Mouse (Mus musculus): Measurements from ENCODE around the gene Rhbdd2. TPM values are rescaled to one million over a fixed set of nuclear protein-coding genes. Genes with fewer than 3 reads are reported as not detected.

Gene Rhbdd2
- polyA plus RNA-seq, 1 experiment = 62.4 TPM

DNA sequence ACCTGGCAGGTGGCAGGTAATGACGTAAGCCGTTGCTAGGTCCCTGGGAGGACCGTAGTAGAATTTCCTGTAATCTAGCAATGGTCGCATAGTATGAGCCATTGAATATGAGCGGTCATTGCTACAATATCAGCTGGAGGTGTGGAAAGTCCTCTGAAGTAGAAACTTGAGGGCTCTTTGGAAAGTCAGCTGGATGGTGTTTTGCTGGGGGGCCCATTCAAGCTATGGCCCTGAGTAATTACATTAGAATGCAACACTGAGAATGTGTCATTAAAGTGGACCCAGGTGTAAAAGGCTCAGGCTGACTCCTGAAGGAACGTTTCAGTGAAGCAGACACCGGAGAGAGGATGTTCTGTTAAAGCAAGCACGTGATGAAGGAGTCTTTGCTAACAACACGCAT lies 11.9 kb upstream of the Rhbdd2 start:
- Histone ChIP-seq H3K4me3 (replicated peaks; ENCODE audit: insufficient read depth, low read depth, low read length) (no peak overlapping the region), H3K4me1 (ENCODE audit: control insufficient read depth, insufficient read depth, low read length) (no peaks in the 10 kb centered on the region), H3K27me3 (ENCODE audit: control insufficient read depth, insufficient read depth, low read length) (no peaks in the 10 kb centered on the region), H3K27ac (ENCODE audit: insufficient read depth, low read length) (no peak overlapping the region)
- TF ChIP-seq CTCF (IDR thresholded peaks at IDR 0.05; ENCODE audit: borderline replicate concordance, insufficient read depth, low read depth, low read length) (no peak), POLR2A (IDR thresholded peaks at IDR 0.05; ENCODE audit: borderline replicate concordance, insufficient read depth, low read length) (no peak)
- 87% methylated on average over 9 of the region's 9 CpGs for WGBS
- DNase-seq = no peak

DNA sequence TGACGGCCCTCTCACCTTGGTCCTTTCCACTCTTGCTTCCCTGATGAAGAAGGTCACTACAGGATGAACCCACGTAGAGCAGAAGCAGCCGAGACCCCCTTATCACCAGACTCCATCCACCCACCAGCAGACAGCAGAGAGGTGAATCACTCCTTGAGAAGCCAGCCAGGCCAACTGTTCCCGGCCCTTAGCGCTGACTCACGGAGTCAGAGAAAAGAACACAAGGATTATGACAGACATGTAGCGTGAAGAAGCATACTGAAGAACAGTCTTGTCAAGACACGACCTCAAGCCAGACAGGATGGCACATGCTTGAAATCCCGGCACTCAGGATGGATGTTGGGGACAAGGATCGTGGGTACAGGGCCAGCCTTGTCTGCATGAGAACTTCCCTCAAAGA lies 10.7 kb upstream of the Rhbdd2 start:
- TF ChIP-seq CTCF (IDR thresholded peaks at IDR 0.05; ENCODE audit: borderline replicate concordance, insufficient read depth, low read depth, low read length) = no peak
- TF ChIP-seq POLR2A (IDR thresholded peaks at IDR 0.05; ENCODE audit: borderline replicate concordance, insufficient read depth, low read length) = no peak
- DNase-seq = no peak
- H3K4me3 ChIP-seq (replicated peaks; ENCODE audit: insufficient read depth, low read depth, low read length) = no peak overlapping the region
- no peak overlapping the region for H3K27ac ChIP-seq (ENCODE audit: insufficient read depth, low read length)
- WGBS = 73% methylated on average over 10 of the region's 10 CpGs
- H3K27me3 ChIP-seq (ENCODE audit: control insufficient read depth, insufficient read depth, low read length) = no peaks in the 10 kb centered on the region
- no peaks in the 10 kb centered on the region for H3K4me1 ChIP-seq (ENCODE audit: control insufficient read depth, insufficient read depth, low read length)

- WGBS = 79% methylated on average over 18 of the region's 18 CpGs
- Histone ChIP-seq H3K27me3 (ENCODE audit: control insufficient read depth, insufficient read depth, low read length) (no peaks in the 10 kb centered on the region), H3K27ac (ENCODE audit: insufficient read depth, low read length) (no peak overlapping the region), H3K4me1 (ENCODE audit: control insufficient read depth, insufficient read depth, low read length) (no peaks in the 10 kb centered on the region), H3K4me3 (replicated peaks; ENCODE audit: insufficient read depth, low read depth, low read length) (no peak overlapping the region)
- DNase-seq = no peak
- no peak for TF ChIP-seq CTCF (IDR thresholded peaks at IDR 0.05; ENCODE audit: borderline replicate concordance, insufficient read depth, low read depth, low read length)
- no peak for TF ChIP-seq POLR2A (IDR thresholded peaks at IDR 0.05; ENCODE audit: borderline replicate concordance, insufficient read depth, low read length)
Observed at GRCm38 (mm10) chr5:135623006-135623563, 9.3 kb upstream of the Rhbdd2 start.

DNA sequence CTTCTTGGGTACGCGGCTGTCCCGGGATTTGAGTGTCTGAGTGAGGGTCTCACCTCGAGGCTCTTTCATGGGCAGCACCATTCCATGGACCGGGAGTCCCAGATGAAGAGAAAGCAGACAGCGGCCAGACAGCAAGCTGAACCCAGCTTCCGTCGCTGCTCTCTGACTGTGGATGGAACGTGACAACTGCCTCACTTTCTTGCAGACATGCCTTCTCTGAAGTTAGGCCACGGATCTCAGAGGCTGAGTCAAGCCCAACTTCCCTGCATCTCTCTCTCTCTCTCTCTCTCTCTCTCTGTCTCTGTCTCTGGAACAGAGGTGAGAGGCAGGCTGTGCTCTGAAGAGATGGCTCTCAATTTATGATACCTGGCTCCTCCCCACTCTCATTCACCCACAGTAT lies 3.5 kb upstream of the Rhbdd2 start:
- peak overlapping the region; percentile 13 for H3K4me3 ChIP-seq (replicated peaks; ENCODE audit: insufficient read depth, low read depth, low read length)
- no peaks in the 10 kb centered on the region for H3K4me1 ChIP-seq (ENCODE audit: control insufficient read depth, insufficient read depth, low read length)
- TF ChIP-seq POLR2A (IDR thresholded peaks at IDR 0.05; ENCODE audit: borderline replicate concordance, insufficient read depth, low read length) (no peak), CTCF (IDR thresholded peaks at IDR 0.05; ENCODE audit: borderline replicate concordance, insufficient read depth, low read depth, low read length) (no peak)
- no peak overlapping the region for H3K27ac ChIP-seq (ENCODE audit: insufficient read depth, low read length)
- H3K27me3 ChIP-seq (ENCODE audit: control insufficient read depth, insufficient read depth, low read length) = no peaks in the 10 kb centered on the region
- DNase-seq = peak in 1 of 2 experiments; percentile 34
- 25% methylated on average over 10 of the region's 10 CpGs for WGBS

DNA sequence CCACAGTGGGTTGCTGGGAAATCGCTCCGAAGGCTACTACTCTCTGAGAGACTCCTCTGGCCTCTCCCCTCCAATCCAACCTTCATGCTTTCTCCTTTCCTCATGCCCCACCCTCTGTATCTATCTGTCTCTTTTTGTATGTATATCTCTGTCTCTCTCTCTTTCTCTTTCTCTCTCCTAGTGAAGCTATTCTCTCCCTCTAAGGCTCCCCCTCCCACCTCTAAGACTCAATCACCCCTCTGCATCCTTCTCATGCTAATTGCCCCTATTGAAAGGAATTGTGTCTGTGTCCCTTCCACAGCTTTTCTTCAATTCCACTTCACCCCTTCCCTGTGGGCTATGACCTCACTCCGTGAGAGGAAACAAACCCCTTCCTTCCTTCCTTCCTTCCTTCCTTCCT lies 3.0 kb upstream of the Rhbdd2 start:
- WGBS = 89% methylated on average over 3 of the region's 3 CpGs
- DNase-seq = no peak
- H3K4me1 ChIP-seq (ENCODE audit: control insufficient read depth, insufficient read depth, low read length) = no peaks in the 10 kb centered on the region
- no peaks in the 10 kb centered on the region for H3K27me3 ChIP-seq (ENCODE audit: control insufficient read depth, insufficient read depth, low read length)
- no peak overlapping the region for H3K27ac ChIP-seq (ENCODE audit: insufficient read depth, low read length)
- TF ChIP-seq CTCF (IDR thresholded peaks at IDR 0.05; ENCODE audit: borderline replicate concordance, insufficient read depth, low read depth, low read length) = no peak
- no peak for TF ChIP-seq POLR2A (IDR thresholded peaks at IDR 0.05; ENCODE audit: borderline replicate concordance, insufficient read depth, low read length)
- no peak overlapping the region for H3K4me3 ChIP-seq (replicated peaks; ENCODE audit: insufficient read depth, low read depth, low read length)

DNA sequence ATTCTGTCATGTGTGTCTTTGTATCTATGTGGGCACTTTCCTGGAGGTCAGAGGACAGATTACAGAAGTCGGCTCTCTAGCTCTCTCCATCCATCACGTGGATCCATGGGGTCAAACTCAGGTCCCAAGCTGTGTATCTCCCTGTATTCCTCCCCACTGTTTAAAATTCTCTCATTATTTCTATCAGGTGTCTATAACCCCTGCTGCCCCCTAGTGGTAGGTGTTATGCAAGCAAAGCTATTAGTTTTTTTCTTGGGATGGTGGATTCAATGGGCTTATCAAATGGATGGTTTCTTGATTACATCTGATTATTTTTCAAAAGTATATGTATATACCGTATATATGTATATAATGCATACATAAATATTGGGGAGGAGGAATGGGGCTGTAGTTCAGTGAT lies 1.8 kb upstream of the Rhbdd2 start:
- Histone ChIP-seq H3K4me3 (replicated peaks; ENCODE audit: insufficient read depth, low read depth, low read length) (no peak overlapping the region), H3K27ac (ENCODE audit: insufficient read depth, low read length) (no peak overlapping the region), H3K27me3 (ENCODE audit: control insufficient read depth, insufficient read depth, low read length) (no peaks in the 10 kb centered on the region), H3K4me1 (ENCODE audit: control insufficient read depth, insufficient read depth, low read length) (no peaks in the 10 kb centered on the region)
- 19% methylated on average over 3 of the region's 3 CpGs for WGBS
- DNase-seq = peak; percentile 40 to 55
- TF ChIP-seq POLR2A (IDR thresholded peaks at IDR 0.05; ENCODE audit: borderline replicate concordance, insufficient read depth, low read length) (no peak), CTCF (IDR thresholded peaks at IDR 0.05; ENCODE audit: borderline replicate concordance, insufficient read depth, low read depth, low read length) (0 out of 2 replicates have a peak, but pooled peaks have one; percentile 5)

DNA sequence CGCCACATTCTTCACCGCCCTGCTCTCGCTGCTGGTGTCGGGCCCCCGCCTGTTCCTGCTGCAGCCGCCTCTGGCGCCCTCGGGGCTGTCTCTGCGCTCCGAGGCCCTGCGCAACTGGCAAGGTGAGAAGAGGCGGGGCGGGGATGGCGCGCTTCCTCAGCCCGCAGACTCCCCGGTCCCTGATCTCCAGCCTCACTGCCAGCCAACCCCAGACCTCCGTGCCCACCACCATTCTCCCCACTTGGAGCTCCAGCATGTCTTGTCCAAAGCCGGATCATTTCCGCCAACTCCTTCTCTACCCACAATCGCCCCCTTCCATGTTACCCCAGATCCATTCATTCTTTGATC lies 353 bp downstream of the Rhbdd2 start:
- H3K4me1 ChIP-seq (ENCODE audit: control insufficient read depth, insufficient read depth, low read length) = no peaks in the 10 kb centered on the region
- H3K4me3 ChIP-seq (replicated peaks; ENCODE audit: insufficient read depth, low read depth, low read length) = peak overlapping the region; percentile 85
- 1% methylated on average over 19 of the region's 21 CpGs for WGBS
- H3K27ac ChIP-seq (ENCODE audit: insufficient read depth, low read length) = peak overlapping the region; percentile 67
- H3K27me3 ChIP-seq (ENCODE audit: control insufficient read depth, insufficient read depth, low read length) = no peaks in the 10 kb centered on the region
- TF ChIP-seq CTCF (IDR thresholded peaks at IDR 0.05; ENCODE audit: borderline replicate concordance, insufficient read depth, low read depth, low read length) = no peak
- no peak for TF ChIP-seq POLR2A (IDR thresholded peaks at IDR 0.05; ENCODE audit: borderline replicate concordance, insufficient read depth, low read length)
- DNase-seq = no peak

- Histone ChIP-seq H3K4me1 (ENCODE audit: control insufficient read depth, insufficient read depth, low read length) (peaks cover 6% of the 10 kb centered on the region), H3K27me3 (ENCODE audit: control insufficient read depth, insufficient read depth, low read length) (no peaks in the 10 kb centered on the region), H3K4me3 (replicated peaks; ENCODE audit: insufficient read depth, low read depth, low read length) (no peak overlapping the region), H3K27ac (ENCODE audit: insufficient read depth, low read length) (no peak overlapping the region)
- TF ChIP-seq POLR2A (IDR thresholded peaks at IDR 0.05; ENCODE audit: borderline replicate concordance, insufficient read depth, low read length) (no peak), CTCF (IDR thresholded peaks at IDR 0.05; ENCODE audit: borderline replicate concordance, insufficient read depth, low read depth, low read length) (no peak)
- no peak for DNase-seq
- 77% methylated on average over 7 of the region's 7 CpGs for WGBS
Observed at GRCm38 (mm10) chr5:135639760-135640458, 7.5 kb downstream of the Rhbdd2 start.

Measured in cerebellum, adult 2 months (tissue).